Mouse (Mus musculus) bone marrow macrophage, adult 2 months (primary cell): ENCODE results near the gene Abhd12b. TPM values are rescaled to one million over a fixed set of nuclear protein-coding genes. Genes with fewer than 3 reads are reported as not detected.

Source experiments
- H3K27ac ChIP-seq: 2 replicates; pipeline ENCODE4 v1.5.1; 2012; ENCODE audit warnings: low read depth, low read length; ENCODE audit not compliant: insufficient read depth
- H3K4me1 ChIP-seq: 2 replicates; pipeline ENCODE4 v1.6.1; 2012; ENCODE audit warnings: low read length; ENCODE audit not compliant: control insufficient read depth, insufficient read depth
- H3K4me3 ChIP-seq: 2 replicates; pipeline ENCODE4 v1.5.1; 2012; ENCODE audit warnings: mild to moderate bottlenecking, low read length, moderate library complexity; ENCODE audit not compliant: insufficient read depth
- CTCF ChIP-seq: IDR thresholded peaks from 2 replicates; pipeline ENCODE4 v1.5.1; 2012; ENCODE audit warnings: low read depth, mild to moderate bottlenecking, low read length, moderate library complexity
- POLR2A ChIP-seq: IDR thresholded peaks from 2 replicates; pipeline ENCODE4 v1.6.1; 2012; ENCODE audit warnings: mild to moderate bottlenecking, low read depth, low read length, borderline replicate concordance
- polyA plus RNA-seq: library from polyadenylated mRNA; stranded (reverse); fragments of >200 nt; gene quantifications from 2 replicates; pipeline ENCODE4 v1.2.4, GENCODE M21; 2012; ENCODE audit not compliant: missing spikeins, insufficient read depth, insufficient read length

The Abhd12b gene
- not detected in 2 replicates for polyA plus RNA-seq

DNA sequence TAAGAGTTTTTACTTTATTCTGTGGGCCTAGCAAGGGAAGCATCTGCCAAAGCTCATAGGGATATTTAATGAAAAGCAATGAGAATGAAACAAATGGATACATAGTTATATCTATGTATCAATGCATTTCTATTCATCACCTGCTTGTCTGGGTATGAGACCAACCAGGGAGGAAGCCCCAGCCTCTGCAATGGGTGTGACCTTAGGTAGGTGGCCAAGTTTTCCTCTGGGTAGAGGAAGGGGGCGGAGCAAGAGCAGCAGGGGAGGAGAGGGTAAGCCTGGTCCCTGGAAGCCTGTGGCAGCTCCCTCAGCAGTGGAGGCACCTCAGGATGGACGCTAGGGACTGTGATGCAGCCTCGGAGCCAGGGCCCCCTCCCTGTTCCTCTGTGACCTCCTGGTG, at the start of gene Abhd12b:
Gene Abhd12b (plus strand): TSS at position 301 of the 400 bp plus-strand sequence.
- TF ChIP-seq POLR2A, result no peak
- no peak for TF ChIP-seq CTCF
- Histone ChIP-seq H3K4me1 (peaks cover 6% of the 10 kb centered on the region), H3K4me3 (no peak within 1 kb of the TSS)

DNA sequence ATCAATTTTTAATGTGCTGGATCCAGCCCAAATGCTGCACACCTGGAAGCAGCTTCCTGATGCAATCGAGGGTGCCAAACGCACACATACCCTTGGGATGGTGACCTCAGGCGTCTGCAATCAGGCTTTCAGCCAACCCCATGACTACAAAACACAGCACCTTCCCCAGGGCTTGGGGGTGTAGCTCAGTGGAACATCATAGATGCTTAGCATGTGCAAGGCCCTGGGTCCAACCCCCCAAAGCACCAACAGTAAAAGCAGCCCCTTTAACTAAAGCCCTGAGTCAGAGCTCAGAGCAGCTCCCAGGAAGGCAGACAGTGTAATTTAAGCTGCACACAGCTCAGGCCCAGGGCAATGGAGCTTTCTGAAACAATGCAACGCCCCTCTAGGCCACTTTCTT, 49.7 kb upstream of the Abhd12b start:
- Histone ChIP-seq H3K4me1 (peaks cover 47% of the 10 kb centered on the region), H3K4me3 (no peak overlapping the region), H3K27ac (no peak overlapping the region)
- TF ChIP-seq CTCF (no peak), POLR2A (no peak)

More for the DNA sequence above, at the start of gene Abhd12b:
- H3K27ac ChIP-seq, result no peak within 1 kb of the TSS

DNA sequence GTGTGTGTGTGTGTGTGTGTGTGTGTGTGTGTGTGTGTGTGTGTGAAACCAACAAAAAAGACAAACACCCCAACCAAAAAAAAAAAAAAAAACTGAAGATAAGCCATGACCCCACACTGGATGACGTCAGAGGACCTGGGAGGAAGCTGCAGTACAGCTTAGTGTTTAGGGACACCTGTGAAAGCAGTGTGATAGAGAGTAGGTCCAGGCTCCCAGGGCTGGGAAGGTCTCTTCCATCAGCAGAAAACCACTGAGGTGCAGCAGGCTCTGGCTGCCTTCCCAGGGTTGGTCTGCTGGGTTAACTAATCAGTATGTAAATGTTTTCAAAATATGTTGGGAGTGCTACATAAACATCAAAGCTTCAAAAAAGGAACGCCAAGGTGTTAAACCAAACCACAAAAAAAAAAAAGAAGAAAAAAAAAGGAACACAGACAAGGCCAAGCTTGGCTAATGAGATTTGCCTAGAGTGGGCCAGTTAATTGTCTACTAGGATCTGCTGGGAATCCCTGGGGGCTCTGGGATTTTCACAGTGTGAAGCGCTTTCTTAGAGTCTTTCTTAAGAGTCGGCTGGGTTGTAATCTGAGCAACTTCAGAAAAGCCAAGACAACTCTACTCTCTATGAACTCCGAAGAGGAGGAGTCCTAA, 49.0 kb upstream of the Abhd12b start:
- H3K27ac ChIP-seq, result no peak overlapping the region
- TF ChIP-seq CTCF (no peak), POLR2A (no peak)
- no peak overlapping the region for H3K4me3 ChIP-seq
- H3K4me1 ChIP-seq, result peaks cover 48% of the 10 kb centered on the region

DNA sequence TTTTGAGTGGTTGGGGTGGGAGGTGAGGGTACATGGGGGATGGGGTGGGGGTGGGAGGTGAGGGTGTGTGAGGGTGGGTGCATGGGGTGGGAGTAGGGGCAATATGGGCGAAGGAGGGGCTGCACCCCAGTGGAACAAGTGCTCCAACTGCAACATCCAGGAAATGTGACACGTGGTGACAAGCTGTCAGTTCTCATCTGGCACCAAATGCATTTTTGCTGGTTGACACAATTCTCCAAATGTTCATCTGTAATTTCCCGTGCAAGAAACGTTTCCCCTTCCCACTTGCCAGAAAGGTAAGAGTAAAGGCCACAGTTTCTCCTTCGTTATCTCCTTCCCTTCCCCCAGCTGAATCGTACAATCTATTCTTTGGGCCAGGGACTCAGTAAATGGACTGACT, 48.1 kb upstream of the Abhd12b start:
- Histone ChIP-seq H3K27ac (no peak overlapping the region), H3K4me3 (no peak overlapping the region), H3K4me1 (peaks cover 53% of the 10 kb centered on the region)
- no peak for TF ChIP-seq POLR2A
- TF ChIP-seq CTCF, result no peak

DNA sequence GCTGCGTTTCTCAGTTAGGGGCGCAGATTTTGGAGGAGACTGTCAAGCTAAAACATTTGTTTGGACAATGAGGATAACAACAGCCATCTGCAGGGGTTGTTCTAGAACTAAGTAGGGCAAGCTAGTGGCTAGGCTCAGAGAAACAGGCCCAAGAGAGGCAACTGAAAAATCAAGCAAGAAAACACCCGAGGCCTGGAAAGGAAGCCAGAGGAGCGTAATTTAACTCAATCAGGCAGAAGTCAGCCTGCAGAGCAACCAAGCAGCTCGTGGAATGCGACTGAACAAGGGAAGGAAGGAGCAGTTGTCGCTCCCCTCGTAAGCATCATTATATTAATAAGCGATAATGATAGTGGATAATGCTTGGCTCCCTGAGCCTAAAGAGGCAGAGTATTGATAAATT, 47.4 kb upstream of the Abhd12b start:
- no peak overlapping the region for H3K27ac ChIP-seq

DNA sequence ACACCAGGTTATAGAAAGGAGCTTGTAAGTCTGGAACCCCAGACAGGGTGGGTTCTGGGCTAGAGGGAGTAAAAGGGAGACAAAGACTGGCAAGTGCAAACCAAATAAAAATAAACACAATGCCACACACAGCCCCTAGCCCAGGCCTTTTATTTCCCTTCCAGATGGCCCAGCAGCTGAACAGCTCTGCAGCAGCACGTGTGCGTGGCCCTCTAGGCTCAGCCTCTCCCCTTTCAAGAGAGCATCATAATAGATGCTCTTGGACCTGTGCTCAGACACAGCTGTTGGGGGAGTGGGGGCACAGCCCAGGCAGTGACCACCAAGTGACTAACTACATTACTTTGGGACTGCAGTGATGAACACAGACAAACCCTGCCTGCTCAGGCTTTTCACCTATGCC, 45.8 kb upstream of the Abhd12b start:
- H3K4me3 ChIP-seq, result no peak overlapping the region
- no peak overlapping the region for H3K27ac ChIP-seq
- TF ChIP-seq CTCF (no peak), POLR2A (no peak)
- H3K4me1 ChIP-seq, result peaks cover 48% of the 10 kb centered on the region

More for the DNA sequence above, 47.4 kb upstream of the Abhd12b start:
- no peak for TF ChIP-seq POLR2A
- no peak for TF ChIP-seq CTCF
- Histone ChIP-seq H3K4me1 (peaks cover 53% of the 10 kb centered on the region), H3K4me3 (no peak overlapping the region)

DNA sequence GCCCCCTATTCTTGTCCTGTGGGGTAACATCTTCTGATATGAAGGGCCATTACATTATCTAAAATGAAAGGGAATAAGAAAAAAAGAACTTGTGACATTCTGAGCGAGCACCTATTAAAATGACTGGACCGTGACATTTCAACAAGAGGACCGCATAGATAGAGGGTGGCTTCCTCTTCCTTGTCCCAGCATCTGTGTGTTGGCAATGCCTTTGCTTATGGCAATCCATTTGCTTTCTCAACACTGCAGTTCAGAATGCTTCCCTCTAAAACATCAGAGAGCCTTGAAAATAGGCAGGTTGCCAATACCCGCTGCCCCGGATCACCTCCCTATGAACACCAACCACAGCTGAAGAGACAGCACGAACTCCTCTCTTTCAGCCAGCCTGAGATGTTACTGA, 44.0 kb upstream of the Abhd12b start:
- TF ChIP-seq POLR2A, result no peak
- TF ChIP-seq CTCF, result no peak
- H3K4me1 ChIP-seq, result peaks cover 44% of the 10 kb centered on the region
- H3K27ac ChIP-seq, result no peak overlapping the region
- peak overlapping the region; percentile 81 for H3K4me3 ChIP-seq

DNA sequence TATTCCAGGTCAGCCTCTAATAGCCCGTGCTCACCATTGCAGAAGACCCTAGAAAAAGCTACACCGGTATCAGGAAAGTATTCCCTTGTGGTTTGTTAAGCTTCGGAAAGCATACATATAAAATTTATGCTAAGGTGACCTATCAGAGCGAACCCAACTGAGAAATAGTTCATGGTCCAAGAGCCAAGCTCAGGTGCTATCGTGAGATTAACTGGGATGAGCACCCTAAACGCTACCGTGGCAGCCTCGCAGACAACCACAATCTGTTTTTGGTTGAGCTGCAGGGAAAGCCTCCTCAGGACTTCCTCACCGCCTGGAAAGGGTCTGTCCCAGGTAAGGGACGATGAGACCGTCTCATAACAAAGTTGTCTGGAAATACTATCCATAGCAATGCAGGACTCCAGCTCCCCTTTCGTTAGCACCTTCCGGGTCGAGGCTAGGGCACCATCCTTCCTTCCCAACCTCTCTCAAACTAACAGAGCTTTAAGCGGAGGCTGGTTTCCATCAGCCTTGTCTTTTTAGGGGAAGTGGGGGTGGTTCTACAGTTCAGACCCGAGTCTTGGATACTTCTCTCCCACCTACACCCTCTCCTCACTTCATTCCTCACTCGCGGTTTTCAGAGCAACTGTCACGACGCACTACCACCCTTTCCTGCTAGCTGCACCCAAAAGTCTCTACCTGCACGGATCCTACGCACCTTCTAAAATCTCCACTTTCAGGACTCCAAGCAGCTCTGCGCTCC, 43.4 kb upstream of the Abhd12b start:
- no peak overlapping the region for H3K27ac ChIP-seq
- H3K4me1 ChIP-seq, result peaks cover 37% of the 10 kb centered on the region
- no peak for TF ChIP-seq CTCF
- no peak for TF ChIP-seq POLR2A

DNA sequence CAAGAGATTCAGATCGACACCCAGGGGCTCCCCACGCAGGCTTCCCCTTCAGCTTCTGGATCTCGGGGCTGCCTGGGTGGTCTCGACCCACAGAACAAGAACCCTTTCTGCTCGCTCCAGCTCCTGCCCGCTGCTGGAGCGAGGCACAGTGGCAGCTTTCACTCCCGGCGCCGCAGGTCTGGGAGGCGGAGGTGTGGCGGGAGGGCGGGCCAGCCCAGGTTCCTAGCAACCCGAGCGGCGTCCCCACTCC, 42.9 kb upstream of the Abhd12b start:
- no peak for TF ChIP-seq CTCF
- no peak for TF ChIP-seq POLR2A
- H3K4me3 ChIP-seq, result peak overlapping the region; percentile 81
- peaks cover 34% of the 10 kb centered on the region for H3K4me1 ChIP-seq
- H3K27ac ChIP-seq, result peak overlapping the region; percentile 17; the same call in 1 of the 2 replicates

More for the DNA sequence above, 43.4 kb upstream of the Abhd12b start:
- peak overlapping the region; percentile 81 for H3K4me3 ChIP-seq

DNA sequence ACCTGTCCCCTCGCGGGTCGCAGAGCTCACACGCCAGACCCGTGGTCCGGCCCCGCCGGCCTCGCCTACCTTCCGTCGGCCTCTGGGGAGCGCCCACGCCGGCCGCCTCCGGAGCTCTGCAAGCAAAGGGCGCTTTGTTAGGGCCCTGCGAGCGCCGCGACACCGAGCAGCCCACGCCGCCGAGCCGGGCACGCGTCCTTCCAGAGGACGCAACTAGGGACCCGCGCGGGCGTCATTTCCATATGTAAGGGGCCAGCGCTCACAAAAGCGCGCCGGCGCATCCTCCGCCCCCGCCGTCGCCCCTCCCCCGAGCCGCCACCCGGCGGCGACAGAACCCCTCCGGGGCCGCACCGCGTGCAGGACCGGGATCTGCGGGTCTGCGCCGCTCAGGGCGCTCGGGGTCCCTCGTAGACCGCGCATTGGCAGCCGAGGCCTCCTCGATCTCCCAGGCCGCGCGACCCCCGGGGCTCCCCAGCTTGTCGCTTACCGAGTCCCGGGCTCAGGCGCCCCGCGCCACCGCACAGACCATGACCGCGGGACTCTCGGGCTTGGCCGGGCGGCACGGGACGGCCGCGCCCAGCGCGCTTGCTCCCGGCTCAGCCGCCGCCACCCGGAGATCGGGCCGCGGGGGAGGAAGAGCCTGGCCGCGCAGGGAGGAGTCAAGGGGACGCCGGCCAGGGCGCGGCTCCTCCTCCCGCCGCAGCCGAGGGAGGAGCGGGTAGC, 42.4 kb upstream of the Abhd12b start:
- peak overlapping the region; percentile 60 for H3K27ac ChIP-seq

More for the DNA sequence above, 42.4 kb upstream of the Abhd12b start:
- TF ChIP-seq POLR2A, result 0 out of 2 replicates have a peak, but pooled peaks have one; percentile 46
- no peak for TF ChIP-seq CTCF
- H3K4me3 ChIP-seq, result peak overlapping the region; percentile 81
- H3K4me1 ChIP-seq, result peaks cover 29% of the 10 kb centered on the region
